Mouse (Mus musculus) forebrain, postnatal 0 days (tissue): ENCODE measurements around the gene Sorbs1. TPM values are rescaled to one million over a fixed set of nuclear protein-coding genes. Genes with fewer than 3 reads are reported as not detected.

Experiments used
- ATAC-seq: fragments of 200-750 bp; cut with Nextera tagmentation; 2 replicates; pipeline ENCODE4 v1.8.0; 2017; ENCODE audit warnings: mild to moderate bottlenecking, moderate library complexity
- DNase-seq: peaks from one replicate; pipeline ENCODE4 v3.0.0-alpha.2; 2015
- H3K27ac ChIP-seq: fragments of 300-500 bp; sonication (generic); 2 replicates; pipeline ENCODE4 v1.5.1; 2014; ENCODE audit warnings: low read depth, mild to moderate bottlenecking, antibody characterized with exemption, low read length, moderate library complexity, mixed read lengths
- H3K27me3 ChIP-seq: fragments of 300-500 bp; sonication (generic); 2 replicates; pipeline ENCODE4 v1.6.1; 2014; ENCODE audit warnings: mild to moderate bottlenecking, low read length, mixed read lengths; ENCODE audit not compliant: insufficient read depth
- H3K36me3 ChIP-seq: fragments of 300-500 bp; sonication (generic); 2 replicates; pipeline ENCODE4 v1.6.1; 2014; ENCODE audit warnings: mild to moderate bottlenecking, moderate library complexity; ENCODE audit not compliant: insufficient read depth
- H3K4me1 ChIP-seq: fragments of 300-500 bp; sonication (generic); 2 replicates; pipeline ENCODE4 v1.6.1; 2014; ENCODE audit warnings: antibody characterized with exemption; ENCODE audit not compliant: insufficient read depth
- H3K4me2 ChIP-seq: fragments of 300-500 bp; sonication (generic); 2 replicates; pipeline ENCODE4 v1.6.1; 2014; ENCODE audit warnings: low read depth, mild to moderate bottlenecking, moderate library complexity
- H3K4me3 ChIP-seq: fragments of 300-500 bp; sonication (generic); 2 replicates; pipeline ENCODE4 v1.5.1; 2014; ENCODE audit warnings: low read depth, low read length, mixed read lengths
- H3K9ac ChIP-seq: fragments of 300-500 bp; sonication (generic); 2 replicates; pipeline ENCODE4 v1.6.1; 2014; ENCODE audit warnings: mild to moderate bottlenecking
- H3K9me3 ChIP-seq: fragments of 300-500 bp; sonication (generic); 2 replicates; pipeline ENCODE4 v1.6.1; 2016; ENCODE audit warnings: low read length
- CTCF ChIP-seq: sonication (generic); IDR thresholded peaks from 2 replicates; pipeline ENCODE4 v1.5.1; 2016; ENCODE audit warnings: antibody characterized with exemption, control low read depth, low read depth
- WGBS: fragments of 180-500 bp; shearing (Covaris S2); extraction: QIAGEN DNeasy Blood & Tissue Kit; methylation state at CpG from one replicate; pipeline ENCODE4 v1.1.7; 2014; 5-methylcytosine and 5-hydroxymethylcytosine counted together
- polyA plus RNA-seq: library from polyadenylated mRNA; unstranded; fragments of >200 nt; fragmentation: Nextera tagmentation; extraction: Ambion mirVana; gene quantifications from 2 replicates; pipeline ENCODE4 v1.2.1, GENCODE M21; 2015
- total RNA-seq: library from RNA; depleted of rRNA; stranded (reverse); fragments of >200 nt; gene quantifications from 2 replicates; pipeline ENCODE4 v1.2.3, GENCODE M21; 2014; rRNA removed

Sorbs1 gene
- total and polyA plus RNA-seq, 2 experiments from 2014 or later: 51.8 to 74.9 TPM

GRCm38 (mm10) chr19:40247268-40247666 lies 266.3 kb downstream of the Sorbs1 start:
- Histone ChIP-seq H3K4me2 (no peak overlapping the region), H3K27ac (no peak overlapping the region), H3K9me3 (no peaks in the 10 kb centered on the region), H3K4me3 (no peak overlapping the region), H3K4me1 (no peaks in the 10 kb centered on the region), H3K27me3 (no peaks in the 10 kb centered on the region), H3K36me3 (no peaks in the 10 kb centered on the region), H3K9ac (no peak overlapping the region)
- ATAC-seq: no peak
- WGBS: 23% methylated on average over 5 of the region's 5 CpGs
- DNase-seq: no peak
- TF ChIP-seq CTCF: no peak

- ATAC-seq: no peak
- H3K9ac ChIP-seq: no peak overlapping the region
- H3K36me3 ChIP-seq: no peaks in the 10 kb centered on the region
- H3K27ac ChIP-seq: no peak overlapping the region
- H3K4me1 ChIP-seq: no peaks in the 10 kb centered on the region
- H3K9me3 ChIP-seq: no peaks in the 10 kb centered on the region
- H3K4me2 ChIP-seq: no peak overlapping the region
- H3K27me3 ChIP-seq: no peaks in the 10 kb centered on the region
- H3K4me3 ChIP-seq: no peak overlapping the region
- WGBS: 63% methylated on average over 7 of the region's 7 CpGs
- TF ChIP-seq CTCF: no peak
- DNase-seq: no peak
Measured at GRCm38 (mm10) chr19:40246646-40247267, 266.8 kb downstream of the Sorbs1 start.

Other genes with a start within 250 kb of the Sorbs1 start
- gene Pdlim1, start 241.9 kb downstream of the Sorbs1 start, total RNA-seq: 1.4 and 2.8 TPM in 2 replicates
- 6.6 and 7.0 TPM in 2 replicates for gene Pdlim1, start 241.9 kb downstream of the Sorbs1 start, polyA plus RNA-seq
- gene Aldh18a1, start 74.7 kb upstream of the Sorbs1 start, total RNA-seq: 57.0 and 72.5 TPM in 2 replicates
- gene Aldh18a1, start 74.7 kb upstream of the Sorbs1 start, polyA plus RNA-seq: 32.6 and 37.9 TPM in 2 replicates
- gene Tctn3, start 98.5 kb upstream of the Sorbs1 start, total RNA-seq: 25.6 and 28.0 TPM in 2 replicates
- 12.3 and 15.1 TPM in 2 replicates for gene Tctn3, start 98.5 kb upstream of the Sorbs1 start, polyA plus RNA-seq
- 6.3 and 12.5 TPM in 2 replicates for gene Entpd1, start 98.6 kb upstream of the Sorbs1 start, total RNA-seq
- 5.1 and 6.1 TPM in 2 replicates for gene Entpd1, start 98.6 kb upstream of the Sorbs1 start, polyA plus RNA-seq
- 0.24 and 1.7 TPM in 2 replicates for gene Cc2d2b, start 235.0 kb upstream of the Sorbs1 start, total RNA-seq
- 0.28 and 0.38 TPM in 2 replicates for gene Cc2d2b, start 235.0 kb upstream of the Sorbs1 start, polyA plus RNA-seq